13 mouse cellular contexts compared by ENCODE assay signal in genomic region chr8:30822835-30823587, GRCm38 (mm10).
DNase-seq lines count a peak whose midpoint lies in the region; ATAC-seq lines count a peak whose summit lies in the region.
"Had no signal": no experiment of that assay in that cellular context is flagged by ENCODE, and none has a peak within 500 bp of the region (broad histone marks: within the 10 kb centered on the region; RNA-seq: fewer than 3 reads in every experiment).

No protein-coding gene starts in this region.

- H3K4me2 ChIP-seq in kidney, embryonic 16.5 days (replicated peaks; ENCODE audit: low read depth, low read length) = peak overlapping the region; percentile 32; the same call in 1 of the 2 replicates
- peak overlapping the region; percentile 8; the same call in 1 of the 2 replicates for H3K4me2 ChIP-seq in limb, embryonic 11.5 days (ENCODE audit: low read depth, severe bottlenecking)
- peak overlapping the region; percentile 41 for H3K4me2 ChIP-seq in neural tube, embryonic 15.5 days
- H3K4me2 ChIP-seq: stomach, embryonic 15.5 days had no signal

- H3K27ac ChIP-seq in kidney, embryonic 16.5 days (ENCODE audit: low read length) = no peak overlapping the region
- H3K27ac ChIP-seq in limb, embryonic 11.5 days (replicated peaks; ENCODE audit: low read depth, low read length) = no peak overlapping the region
- no peak overlapping the region for H3K27ac ChIP-seq in neural tube, embryonic 15.5 days (replicated peaks)
- H3K27ac ChIP-seq: heart, adult 2 months; stomach, embryonic 15.5 days had no signal

- no peak for DNase-seq in kidney, postnatal 10 days
- peak; percentile 29 for DNase-seq in forelimb bud, embryonic 11.5 days (ENCODE audit: low read depth, low spot score)
- DNase-seq in limb, embryonic 11.5 days (ENCODE audit: low spot score) = peak; percentile 37
- DNase-seq in gastrocnemius, postnatal 10 days = no peak
- DNase-seq in layer of hippocampus, postnatal 25 days (ENCODE audit: extremely low spot score in 1 of 2, low spot score in 1 of 2) = no peak
- DNase-seq in heart, postnatal 10 days = no peak
- DNase-seq: heart, adult 2 months; liver; right cerebral cortex, postnatal 14 days had no signal

- peak; percentile 47; the same call in 1 of the 2 replicates for ATAC-seq in kidney, embryonic 16.5 days (ENCODE audit: low FRiP score, low TSS enrichment)
- ATAC-seq in limb, embryonic 11.5 days (ENCODE audit: insufficient number of reproducible peaks, low FRiP score, low TSS enrichment, low read depth) = no peak
- ATAC-seq in neural tube, embryonic 15.5 days (ENCODE audit: low FRiP score) = peak; percentile 75
- ATAC-seq: lung, postnatal 0 days had no signal

- H3K9ac ChIP-seq in kidney, embryonic 16.5 days (replicated peaks; ENCODE audit: low read length) = no peak overlapping the region
- H3K9ac ChIP-seq in limb, embryonic 11.5 days (ENCODE audit: low read length) = no peak overlapping the region
- no peak overlapping the region for H3K9ac ChIP-seq in neural tube, embryonic 15.5 days (replicated peaks)
- H3K9ac ChIP-seq: stomach, embryonic 15.5 days had no signal

- intact Hi-C loops in heart, postnatal 10 days (cut with DNase I) = no loop called here

- peaks cover 13% of the 10 kb centered on the region for H3K4me1 ChIP-seq in kidney, embryonic 16.5 days (ENCODE audit: insufficient read depth, low read length)
- H3K4me1 ChIP-seq in limb, embryonic 11.5 days (ENCODE audit: control insufficient read depth, insufficient read depth, low read length) = no peaks in the 10 kb centered on the region
- H3K4me1 ChIP-seq in neural tube, embryonic 15.5 days = 0 out of 2 replicates have a peak, but pooled peaks cover 2% of the 10 kb centered on the region
- H3K4me1 ChIP-seq: stomach, embryonic 15.5 days had no signal

- H3K27me3 ChIP-seq in kidney, embryonic 16.5 days (ENCODE audit: insufficient read depth, low read length) = no peaks in the 10 kb centered on the region
- no peaks in the 10 kb centered on the region for H3K27me3 ChIP-seq in limb, embryonic 11.5 days (ENCODE audit: control insufficient read depth, insufficient read depth, low read length)
- H3K27me3 ChIP-seq in neural tube, embryonic 15.5 days (replicated peaks) = no peaks in the 10 kb centered on the region
- H3K27me3 ChIP-seq: stomach, embryonic 15.5 days had no signal

- H3K9me3 ChIP-seq in kidney, embryonic 16.5 days (ENCODE audit: low read length) = no peaks in the 10 kb centered on the region
- H3K9me3 ChIP-seq in limb, embryonic 11.5 days (ENCODE audit: control insufficient read depth, low read length) = no peaks in the 10 kb centered on the region
- H3K9me3 ChIP-seq in neural tube, embryonic 15.5 days (replicated peaks) = no peaks in the 10 kb centered on the region
- H3K9me3 ChIP-seq: stomach, embryonic 15.5 days had no signal

- 34% methylated on average over 25 of the region's 25 CpGs for WGBS in kidney, embryonic 16.5 days
- WGBS in limb, embryonic 11.5 days = 36% methylated on average over 25 of the region's 25 CpGs
- WGBS in neural tube, embryonic 15.5 days = 45% methylated on average over 25 of the region's 25 CpGs

- H3K4me3 ChIP-seq in kidney, embryonic 16.5 days (ENCODE audit: low read length) = peak overlapping the region; percentile 15
- no peak overlapping the region for H3K4me3 ChIP-seq in limb, embryonic 11.5 days (ENCODE audit: low read depth, low read length)
- H3K4me3 ChIP-seq in neural tube, embryonic 15.5 days (replicated peaks) = no peak overlapping the region
- H3K4me3 ChIP-seq: heart, adult 2 months; stomach, embryonic 15.5 days had no signal

- H3K36me3 ChIP-seq in kidney, embryonic 16.5 days (ENCODE audit: insufficient read depth, low read length) = no peaks in the 10 kb centered on the region
- H3K36me3 ChIP-seq in limb, embryonic 11.5 days (ENCODE audit: control insufficient read depth, insufficient read depth, low read length) = no peaks in the 10 kb centered on the region
- no peaks in the 10 kb centered on the region for H3K36me3 ChIP-seq in neural tube, embryonic 15.5 days
- H3K36me3 ChIP-seq: stomach, embryonic 15.5 days had no signal

Comparison
In these comparisons a context has a peak if more than half of its experiments do, and no peak if none do; other contexts are left out.
1. DNase-seq: peak in forelimb bud, embryonic 11.5 days (single experiment) and limb, embryonic 11.5 days (single experiment); none in kidney, postnatal 10 days (single experiment), gastrocnemius, postnatal 10 days (single experiment), layer of hippocampus, postnatal 25 days (0 of 2) and heart, postnatal 10 days (0 of 2).
2. Peak in every context shown above with its lines, with median percentiles within 50 percentile points of each other: H3K4me2 ChIP-seq.